ENCODE assay signal across 17 mouse cellular contexts in genomic region chr6:114659278-114659991, GRCm38 (mm10). TPM values are rescaled to one million over a fixed set of nuclear protein-coding genes. Genes with fewer than 3 reads are reported as not detected.
DNase-seq lines count a peak whose midpoint lies in the region; ATAC-seq and TF ChIP-seq lines count a peak whose summit lies in the region.
"Had no signal": no experiment of that assay in that cellular context is flagged by ENCODE, and none has a peak within 500 bp of the region (broad histone marks: within the 10 kb centered on the region; RNA-seq: fewer than 3 reads in every experiment).

No protein-coding gene starts in this region.

- no peak for TF ChIP-seq POLR2A in MEL (IDR thresholded peaks at IDR 0.05; ENCODE audit: control insufficient read depth in 1 of 2, insufficient read depth in 1 of 2, low read depth in 1 of 2, low read length in 2 of 2, poor library complexity in 1 of 2)

- DNase-seq in heart, postnatal 36 days = no peak
- DNase-seq in MEL (ENCODE audit: low read depth, low spot score) = peak; percentile 41
- no peak for DNase-seq in embryo, embryonic 9.5 days (ENCODE audit: extremely low spot score)
- DNase-seq in hindbrain, postnatal 0 days (ENCODE audit: low spot score) = no peak
- DNase-seq: adrenal gland, adult 8-10 months; cerebellum, adult 18-20 months; gastrocnemius, postnatal 25 days; right cerebral cortex, postnatal 25 days had no signal

- H3K79me2 ChIP-seq in MEL (ENCODE audit: control insufficient read depth, insufficient read depth, low read length, poor library complexity) = no peaks in the 10 kb centered on the region
- H3K79me2 ChIP-seq in macrophage (ENCODE audit: inconsistent target) = peaks cover 88% of the 10 kb centered on the region

- no peak overlapping the region for H3K27ac ChIP-seq in heart, embryonic 15.5 days
- H3K27ac ChIP-seq in MEL (ENCODE audit: control insufficient read depth, low read depth, low read length) = peak overlapping the region; percentile 70
- peak overlapping the region; percentile 78 for H3K27ac ChIP-seq in macrophage
- H3K27ac ChIP-seq in hindbrain, postnatal 0 days = no peak overlapping the region
- H3K27ac ChIP-seq: embryonic facial prominence, embryonic 12.5 days; forebrain, embryonic 15.5 days; kidney, embryonic 15.5 days had no signal

- 0 out of 2 replicates have a peak, but pooled peaks have one; percentile 60 for ATAC-seq in heart, embryonic 15.5 days (replicated peaks; ENCODE audit: insufficient number of reproducible peaks, insufficient read depth, low FRiP score, low read depth)
- ATAC-seq in erythroid progenitor cell, adult 5-6 weeks (replicated peaks; ENCODE audit: low FRiP score, poor library complexity, severe bottlenecking) = peak; percentile 80
- no peak for ATAC-seq in frontal cortex, adult (ENCODE audit: low TSS enrichment)
- ATAC-seq in hindbrain, postnatal 0 days = no peak
- ATAC-seq: forebrain, embryonic 15.5 days; hindbrain, embryonic 16.5 days; midbrain, embryonic 16.5 days had no signal

- 52% methylated on average over 4 of the region's 4 CpGs for WGBS in heart, embryonic 15.5 days
- 37% methylated on average over 4 of the region's 4 CpGs for WGBS in macrophage (ENCODE audit: missing documents)
- WGBS in hindbrain, postnatal 0 days = 84% methylated on average over 4 of the region's 4 CpGs

- TF ChIP-seq RAD21 in MEL (IDR thresholded peaks at IDR 0.05; ENCODE audit: low read depth, low read length) = no peak

- TF ChIP-seq EP300 in MEL (IDR thresholded peaks at IDR 0.05; ENCODE audit: low read depth in 1 of 2, low read length in 2 of 2) = 0 out of 4 replicates have a peak, but pooled peaks have one; percentile 8 to 26

- no peaks in the 10 kb centered on the region for H3K9me3 ChIP-seq in heart, embryonic 15.5 days (replicated peaks)
- H3K9me3 ChIP-seq in MEL (replicated peaks; ENCODE audit: insufficient read depth, low read length) = no peaks in the 10 kb centered on the region
- H3K9me3 ChIP-seq in hindbrain, postnatal 0 days (ENCODE audit: low read length) = no peaks in the 10 kb centered on the region
- H3K9me3 ChIP-seq: embryonic facial prominence, embryonic 12.5 days; forebrain, embryonic 15.5 days; kidney, embryonic 15.5 days had no signal

- no peak overlapping the region for H3K4me3 ChIP-seq in heart, embryonic 15.5 days
- H3K4me3 ChIP-seq in MEL (ENCODE audit: control insufficient read depth in 1 of 2, insufficient read depth in 1 of 2, low read depth in 2 of 2, low read length in 2 of 2) (no peak overlapping the region), macrophage (ENCODE audit: inconsistent target) (no peak overlapping the region)
- no peak overlapping the region for H3K4me3 ChIP-seq in hindbrain, postnatal 0 days (ENCODE audit: low read length)
- H3K4me3 ChIP-seq: embryonic facial prominence, embryonic 12.5 days; forebrain, embryonic 15.5 days; kidney, embryonic 15.5 days had no signal

- H3K4me1 ChIP-seq in heart, embryonic 15.5 days (replicated peaks) = peaks cover 3% of the 10 kb centered on the region; the same call in 1 of the 2 replicates
- peaks cover 3 to 15% of the 10 kb centered on the region in 2 experiments; a peak in 3 of 4 replicates for H3K4me1 ChIP-seq in MEL (ENCODE audit: control insufficient read depth in 1 of 2, insufficient read depth in 2 of 2, low read length in 2 of 2)
- no peaks in the 10 kb centered on the region for H3K4me1 ChIP-seq in hindbrain, postnatal 0 days (ENCODE audit: insufficient read depth, low read length)
- H3K4me1 ChIP-seq: embryonic facial prominence, embryonic 12.5 days; forebrain, embryonic 15.5 days; kidney, embryonic 15.5 days had no signal

- no peak for TF ChIP-seq CTCF in MEL (IDR thresholded peaks at IDR 0.05 in 2 of 3, conservative IDR thresholded peaks at IDR 0.05 in 1 of 3; ENCODE audit: control insufficient read depth in 1 of 3, insufficient read depth in 1 of 3, low read depth in 2 of 3, low read length in 3 of 3, poor library complexity in 1 of 3, severe bottlenecking in 1 of 3)
- TF ChIP-seq CTCF in hindbrain, postnatal 0 days (IDR thresholded peaks at IDR 0.05; ENCODE audit: low read depth) = no peak

- intact Hi-C loops in heart, postnatal 36 days (cut with DNase I) = no loop called here

- no peaks in the 10 kb centered on the region for H3K36me3 ChIP-seq in heart, embryonic 15.5 days
- H3K36me3 ChIP-seq in MEL (ENCODE audit: control insufficient read depth in 1 of 2, insufficient read depth in 2 of 2, low read length in 2 of 2) (peaks cover 0 to 17% of the 10 kb centered on the region in 2 experiments; a peak in 2 of 4 replicates), macrophage (ENCODE audit: inconsistent target) (no peaks in the 10 kb centered on the region)
- H3K36me3 ChIP-seq in hindbrain, postnatal 0 days (ENCODE audit: insufficient read depth, low read length) = no peaks in the 10 kb centered on the region
- H3K36me3 ChIP-seq: embryonic facial prominence, embryonic 12.5 days; forebrain, embryonic 15.5 days; kidney, embryonic 15.5 days had no signal

- H3K9ac ChIP-seq in heart, embryonic 15.5 days = no peak overlapping the region
- no peak overlapping the region for H3K9ac ChIP-seq in MEL (ENCODE audit: control insufficient read depth, low read depth, low read length, poor library complexity, severe bottlenecking)
- no peak overlapping the region for H3K9ac ChIP-seq in hindbrain, postnatal 0 days (replicated peaks; ENCODE audit: low read length)
- H3K9ac ChIP-seq: embryonic facial prominence, embryonic 12.5 days; forebrain, embryonic 15.5 days; kidney, embryonic 15.5 days had no signal

- no peak overlapping the region for H3K4me2 ChIP-seq in heart, embryonic 15.5 days
- no peak overlapping the region for H3K4me2 ChIP-seq in hindbrain, postnatal 0 days (ENCODE audit: low read depth, low read length)
- H3K4me2 ChIP-seq: embryonic facial prominence, embryonic 12.5 days; forebrain, embryonic 15.5 days; kidney, embryonic 15.5 days had no signal

- H3K27me3 ChIP-seq in heart, embryonic 15.5 days = no peaks in the 10 kb centered on the region
- H3K27me3 ChIP-seq in MEL (ENCODE audit: control insufficient read depth in 1 of 2, insufficient read depth in 2 of 2, low read length in 2 of 2) = no peaks in the 10 kb centered on the region
- H3K27me3 ChIP-seq in hindbrain, postnatal 0 days (ENCODE audit: insufficient read depth, low read length) = no peaks in the 10 kb centered on the region
- H3K27me3 ChIP-seq: embryonic facial prominence, embryonic 12.5 days; forebrain, embryonic 15.5 days; kidney, embryonic 15.5 days had no signal

TF ChIP-seq in MEL, 35 proteins besides CTCF, POLR2A, EP300 and RAD21:
- TF ChIP-seq CHD1 (IDR thresholded peaks at IDR 0.05; ENCODE audit: low read depth, low read length) = no peak
- TF ChIP-seq ETS1 (IDR thresholded peaks at IDR 0.05; ENCODE audit: low read depth, low read length) = peak; percentile 43; the same call in 1 of the 2 replicates
- TF ChIP-seq TCF12 (IDR thresholded peaks at IDR 0.05; ENCODE audit: low read depth, low read length) = peak; percentile 57; the same call in 1 of the 2 replicates
- TF ChIP-seq BHLHE40 (IDR thresholded peaks at IDR 0.05; ENCODE audit: borderline replicate concordance, low read depth, low read length) = no peak
- no peak for TF ChIP-seq USF2 (IDR thresholded peaks at IDR 0.05; ENCODE audit: borderline replicate concordance in 1 of 2, insufficient read depth in 1 of 2, low read depth in 1 of 2, low read length in 2 of 2)
- TF ChIP-seq MAZ (IDR thresholded peaks at IDR 0.05; ENCODE audit: low read depth, low read length) = 0 out of 2 replicates have a peak, but pooled peaks have one; percentile 34
- peak; percentile 35; the same call in 1 of the 2 replicates for TF ChIP-seq TAL1 (IDR thresholded peaks at IDR 0.05; ENCODE audit: low read length)

RNA-seq across cellular contexts. Expression of gene Atg7, which starts 16.5 kb away (rescaled TPM):
- 15.1 and 18.9 TPM in 2 replicates for polyA plus RNA-seq in heart, embryonic 15.5 days (2015; fragmentation: Nextera tagmentation; extraction: Ambion mirVana)
- total RNA-seq in heart, postnatal 36 days (2021) = 10 to 100 TPM; 10.4 to 14.7 TPM
- 11.3 and 14.6 TPM in 2 replicates for total RNA-seq in MEL (2012; rRNA removed)
- polyA plus RNA-seq in MEL (2012; ENCODE audit: insufficient read depth in 1 of 2, insufficient read length in 2 of 2, low read depth in 1 of 2, low replicate concordance in 2 of 2, missing spikeins in 1 of 2) = 10 to 100 TPM in 1 of 2 experiments, not detected in 1; 14.6 TPM
- 20.5 and 23.1 TPM in 2 replicates for total RNA-seq in erythroid progenitor cell, adult 5-6 weeks (2015; ENCODE audit: low replicate concordance)
- 16.7 and 19.8 TPM in 2 replicates for total RNA-seq in erythroid progenitor cell, adult 5-6 weeks (2017; ENCODE audit: low replicate concordance)
- 100 to 1,000 TPM in 24 of 26 experiments, 10 to 100 TPM in 2; 50.4 to 387 (median 204) TPM for total RNA-seq in macrophage (2018; cell fraction: chromatin; rRNA removed)
- total RNA-seq in macrophage (2018; cell fraction: cytosol; rRNA removed) = 10 to 100 TPM; 41.9 to 71.0 (median 55.7) TPM
- total RNA-seq in macrophage (2018; cell fraction: nucleus; rRNA removed) = 100 to 1,000 TPM in 12 of 26 experiments, 10 to 100 TPM in 14; 39.9 to 277 (median 97.7) TPM
- 41.0 to 76.8 TPM (median 54.7 TPM) in 3 replicates for polyA plus RNA-seq in macrophage (2018)
- total RNA-seq in hindbrain, postnatal 0 days (2014; rRNA removed) = 15.0 and 17.5 TPM in 2 replicates
- 15.9 and 16.6 TPM in 2 replicates for polyA plus RNA-seq in hindbrain, postnatal 0 days (2015; fragmentation: Nextera tagmentation; extraction: Ambion mirVana)

Comparison
In these comparisons a context has a peak if more than half of its experiments do, and no peak if none do; other contexts are left out.
1. ATAC-seq: peak in heart, embryonic 15.5 days (single experiment) and erythroid progenitor cell, adult 5-6 weeks (single experiment); none in frontal cortex, adult (single experiment) and hindbrain, postnatal 0 days (single experiment).
2. H3K27ac ChIP-seq: peak in MEL (single experiment) and macrophage (single experiment); none in heart, embryonic 15.5 days (single experiment) and hindbrain, postnatal 0 days (single experiment).